Mouse (Mus musculus) B cell, adult 2 months (primary cell): ENCODE results near the gene Lexm.

Source experiments
- DNase-seq, 2 experiments: peaks; one replicate each; pipeline ENCODE4 v3.0.0; 2022

Lexm gene

GRCm38 (mm10) chr4:106617056-106617455 is at the start of gene Lexm:
TSS of gene Lexm (minus strand) at chr4:106617241.
- no peak for DNase-seq

DNA sequence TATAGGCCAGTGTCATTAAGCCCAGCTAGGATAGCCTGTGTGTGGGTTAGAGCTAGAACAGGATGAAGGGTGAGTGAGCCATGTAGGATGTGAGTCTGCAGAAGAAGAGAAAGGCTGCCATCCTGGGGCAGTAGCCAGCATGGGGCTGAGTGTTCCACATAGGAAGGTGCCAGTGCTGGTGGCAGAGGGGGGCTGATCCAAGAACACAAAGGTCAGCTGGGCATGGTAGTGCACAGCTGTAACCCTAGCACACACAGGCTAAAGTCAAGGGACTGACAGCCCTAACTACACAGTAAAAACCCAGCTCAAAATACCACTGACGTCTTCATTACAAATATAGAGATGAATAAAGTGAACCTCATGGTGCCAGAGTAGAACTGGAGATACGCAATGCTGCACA is 49.5 kb upstream of the Lexm start:
- no peak for DNase-seq

- DNase-seq = no peak
Observed at GRCm38 (mm10) chr4:106665673-106666072, 48.6 kb upstream of the Lexm start.

DNA sequence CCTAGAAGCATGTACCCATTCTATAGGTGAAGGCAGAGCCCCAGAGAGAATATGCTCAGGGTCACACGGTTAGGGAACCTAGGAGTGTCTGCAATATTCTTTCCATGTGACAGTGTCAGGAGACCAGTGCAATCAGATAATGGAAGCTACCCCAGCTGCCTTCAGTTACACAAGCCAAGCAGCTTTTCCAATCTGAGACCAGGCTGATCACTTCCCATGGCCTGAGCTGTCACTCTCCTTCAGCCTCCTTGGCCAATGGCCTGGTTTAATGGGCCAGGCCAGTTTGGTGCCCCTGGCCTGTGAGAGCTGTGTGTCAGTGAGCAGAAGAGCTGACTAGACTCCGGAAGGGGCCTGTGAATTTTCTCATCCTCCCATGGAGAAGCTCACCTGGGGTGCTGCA is 48.2 kb upstream of the Lexm start:
- DNase-seq = no peak

- no peak for DNase-seq
Observed at GRCm38 (mm10) chr4:106664697-106665096, 47.7 kb upstream of the Lexm start.

DNA sequence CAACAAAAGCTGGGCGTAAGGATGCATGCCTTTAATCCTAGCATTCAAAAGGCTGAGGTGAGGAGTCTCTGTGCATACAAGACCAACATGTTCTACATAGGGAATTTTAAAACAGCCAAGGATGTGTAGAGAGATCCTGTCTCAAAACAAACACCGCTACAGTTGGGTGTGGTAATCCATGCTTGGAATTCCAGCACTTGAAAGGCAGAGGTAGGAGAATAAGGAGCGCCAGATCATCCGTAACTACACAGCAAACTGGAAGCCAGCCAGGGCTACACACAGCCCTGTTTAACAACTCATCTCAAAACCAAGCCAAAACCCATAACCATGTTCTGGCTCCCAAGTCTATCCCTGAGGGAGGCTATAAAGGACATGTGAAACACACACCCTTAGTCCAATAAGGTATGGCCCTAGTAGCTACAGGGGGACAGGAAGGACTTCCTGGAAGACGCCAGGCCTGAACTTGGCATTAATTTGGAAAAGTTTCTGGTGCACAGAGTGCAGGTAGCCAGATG is 47.0 kb upstream of the Lexm start:
- no peak for DNase-seq

DNA sequence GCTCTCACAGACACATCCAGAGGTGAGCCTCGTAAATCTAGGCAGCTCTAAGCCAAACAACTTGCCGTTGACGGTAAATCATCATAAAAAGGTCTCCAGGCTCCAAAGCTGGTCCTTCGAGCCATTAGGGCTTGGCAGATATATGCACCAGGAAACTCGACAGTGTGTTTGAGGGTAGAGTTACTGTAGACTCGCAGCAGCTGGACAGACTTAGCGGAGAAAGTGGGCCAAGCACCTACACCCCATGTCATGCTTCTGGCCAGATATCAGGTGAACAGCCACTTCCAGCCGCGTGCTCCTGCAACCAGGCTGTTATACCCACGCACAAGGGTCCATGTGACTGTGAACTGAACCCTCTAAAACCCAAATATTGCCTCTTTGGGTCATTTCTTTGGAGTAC is 38.6 kb upstream of the Lexm start:
- no peak for DNase-seq

GRCm38 (mm10) chr4:106653051-106653450 is 36.0 kb upstream of the Lexm start:
- no peak for DNase-seq

GRCm38 (mm10) chr4:106652546-106652945 is 35.5 kb upstream of the Lexm start:
- DNase-seq = no peak

DNA sequence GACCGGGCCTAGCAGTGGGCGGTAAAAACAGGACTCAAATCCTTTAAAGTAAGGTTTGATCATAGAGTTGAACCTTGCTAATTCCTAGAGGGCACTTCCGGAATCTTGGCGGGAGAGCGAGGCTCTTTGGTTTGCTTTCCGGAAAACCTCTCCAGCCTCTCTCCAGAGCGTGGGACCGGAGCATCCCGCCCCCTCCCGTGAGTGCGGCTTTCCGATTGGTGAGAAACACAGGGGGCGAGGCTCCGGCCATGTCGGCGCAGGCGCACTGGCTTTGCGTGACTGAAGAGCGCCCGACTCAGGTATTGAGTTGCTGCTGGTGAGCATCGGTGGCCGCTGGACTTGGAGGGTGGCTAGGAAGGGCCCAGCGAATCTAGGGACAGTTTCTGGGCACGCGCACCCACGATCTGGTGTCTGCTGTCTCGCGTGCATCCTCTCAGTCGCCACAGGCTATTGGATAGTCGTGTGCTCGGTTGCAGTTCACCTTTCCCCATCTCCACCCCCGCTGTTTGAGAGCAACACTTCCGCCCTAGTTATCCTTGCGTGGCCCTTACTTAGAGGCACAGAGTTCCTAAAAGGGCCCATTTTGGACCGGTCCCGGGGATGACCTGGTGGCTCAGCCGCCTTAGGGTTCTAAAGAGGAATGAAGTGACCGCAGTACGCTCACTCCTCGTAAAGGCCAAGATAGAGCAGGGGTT is 33.9 kb upstream of the Lexm start, which contains the start of gene Pars2:
Gene Pars2, plus strand, starts transcription at position 237 of the 695 bp plus-strand sequence.
- peak; percentile 95 to 96 for DNase-seq

DNA sequence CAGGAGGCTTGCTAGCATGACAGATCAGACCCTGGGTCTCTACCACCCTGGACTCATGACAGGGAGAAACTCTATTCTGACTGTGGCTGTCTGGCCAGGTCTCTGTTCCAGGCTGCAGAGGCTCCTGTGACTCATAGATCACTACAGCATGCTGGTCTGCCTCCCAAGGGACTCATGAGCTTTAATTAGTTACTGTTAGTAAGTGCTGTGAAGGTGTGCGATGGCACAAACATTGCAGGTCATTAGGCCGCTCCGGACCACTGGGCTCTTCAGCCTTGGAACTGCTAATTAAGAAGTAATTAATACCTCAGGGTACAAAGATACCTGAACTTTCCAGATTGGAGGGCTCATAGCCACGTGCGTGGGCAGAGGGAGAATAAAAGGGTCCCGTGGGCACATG is 30.1 kb upstream of the Lexm start:
- DNase-seq = no peak

GRCm38 (mm10) chr4:106645797-106646196 is 28.8 kb upstream of the Lexm start:
- DNase-seq = no peak

- no peak for DNase-seq
Observed at GRCm38 (mm10) chr4:106644218-106644610, 27.2 kb upstream of the Lexm start.

DNA sequence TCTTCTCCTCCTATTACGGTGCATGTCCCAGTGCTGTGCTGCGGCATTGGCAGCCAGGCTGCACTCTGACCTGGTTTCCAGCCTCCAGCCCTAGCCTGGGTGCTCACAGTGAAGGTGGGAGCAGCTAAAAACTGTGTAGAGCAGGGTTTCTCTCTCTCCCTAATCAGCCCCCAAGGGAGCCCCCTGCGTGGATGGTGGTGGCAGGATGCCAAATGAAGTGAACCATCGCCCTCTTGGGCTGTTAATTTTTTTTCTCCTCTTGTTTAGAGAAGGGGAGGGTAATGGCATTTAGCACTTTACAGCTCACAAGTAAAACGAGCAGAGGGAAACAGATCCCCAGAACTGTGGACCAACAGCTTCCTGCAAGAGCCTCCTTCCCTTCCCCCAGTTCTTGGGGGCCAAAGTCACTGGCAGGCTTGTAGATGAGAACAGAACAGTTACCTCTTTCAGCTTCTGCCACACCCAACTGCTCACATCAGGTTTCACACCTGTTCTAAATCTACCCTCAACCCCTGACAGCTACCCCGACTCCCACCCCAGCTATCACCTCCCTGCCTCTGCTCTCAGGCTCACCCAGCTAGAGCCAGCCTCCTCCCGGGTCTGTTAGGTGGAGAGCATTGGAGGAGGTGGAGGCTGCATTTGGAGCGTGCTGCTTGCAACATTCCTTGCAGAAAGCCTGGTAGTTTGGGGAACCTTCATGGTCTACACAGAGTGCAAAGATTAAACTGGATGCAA is 26.6 kb upstream of the Lexm start:
- DNase-seq = no peak

DNA sequence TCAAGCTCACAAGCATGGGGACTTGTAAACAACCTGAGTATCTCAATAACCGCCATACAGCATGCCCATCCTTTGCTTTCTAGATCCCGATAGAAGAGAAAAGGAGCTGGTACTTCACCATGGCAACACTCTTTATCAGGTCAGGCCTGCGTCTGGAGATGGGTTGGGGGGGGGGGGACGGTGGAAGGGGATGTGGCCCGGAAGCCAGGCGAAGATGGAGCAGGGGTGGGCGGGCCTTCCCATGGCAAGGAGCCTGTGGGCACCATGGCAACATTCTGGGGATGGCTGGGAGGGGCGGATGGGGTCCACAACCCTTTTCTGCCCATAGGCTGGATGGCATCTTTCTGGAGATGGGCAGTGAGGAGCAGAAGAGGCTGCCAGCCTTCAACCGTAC is 17.0 kb upstream of the Lexm start:
- DNase-seq = no peak

GRCm38 (mm10) chr4:106633281-106634085 is 16.4 kb upstream of the Lexm start:
- DNase-seq = no peak

GRCm38 (mm10) chr4:106632313-106632712 is 15.3 kb upstream of the Lexm start:
- no peak for DNase-seq

DNA sequence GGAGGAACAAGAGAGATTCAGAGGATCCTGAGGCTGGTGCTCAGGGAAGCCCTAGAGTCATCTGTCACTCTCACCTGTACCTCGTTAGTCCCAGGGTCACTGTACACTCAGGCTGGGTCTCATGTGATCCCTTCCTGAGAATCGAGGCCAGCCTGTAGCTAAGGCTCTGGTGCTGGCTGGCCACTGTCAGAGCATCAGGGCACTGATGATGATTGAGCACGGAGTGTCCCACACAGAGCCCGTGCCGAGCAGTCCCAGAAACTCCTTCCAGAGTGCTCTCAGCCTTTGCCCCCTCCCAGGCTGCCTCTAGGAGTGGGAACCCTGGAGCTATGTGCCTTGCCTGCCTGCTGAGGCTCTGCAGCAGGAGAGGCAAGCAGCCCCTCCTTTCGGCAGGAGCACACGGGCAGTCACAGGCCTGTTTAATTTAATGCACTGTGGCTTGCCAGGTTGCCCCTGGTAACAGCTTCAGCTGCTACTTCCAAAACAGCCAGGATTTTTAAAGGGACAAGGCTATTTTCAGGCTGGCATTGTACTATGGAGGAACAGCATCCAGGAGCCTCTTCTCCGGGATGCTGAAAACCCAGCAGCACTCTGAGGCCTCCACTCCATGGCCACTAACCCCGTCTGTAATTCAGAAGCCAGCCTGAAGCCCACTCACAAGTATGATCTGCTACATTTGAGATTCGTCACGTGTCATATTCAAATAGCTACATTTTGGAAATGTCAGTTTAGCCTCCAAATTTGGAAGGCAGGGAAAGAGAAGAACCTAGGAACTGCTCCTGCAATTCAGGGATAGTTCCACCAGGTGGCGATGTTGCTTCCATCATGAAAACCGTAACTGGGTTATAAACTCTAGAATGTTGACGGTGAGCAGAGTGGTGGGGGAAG is 13.5 kb upstream of the Lexm start:
- peak; percentile 70 to 73 for DNase-seq

- no peak for DNase-seq
Observed at GRCm38 (mm10) chr4:106629374-106629773, 12.3 kb upstream of the Lexm start.

DNA sequence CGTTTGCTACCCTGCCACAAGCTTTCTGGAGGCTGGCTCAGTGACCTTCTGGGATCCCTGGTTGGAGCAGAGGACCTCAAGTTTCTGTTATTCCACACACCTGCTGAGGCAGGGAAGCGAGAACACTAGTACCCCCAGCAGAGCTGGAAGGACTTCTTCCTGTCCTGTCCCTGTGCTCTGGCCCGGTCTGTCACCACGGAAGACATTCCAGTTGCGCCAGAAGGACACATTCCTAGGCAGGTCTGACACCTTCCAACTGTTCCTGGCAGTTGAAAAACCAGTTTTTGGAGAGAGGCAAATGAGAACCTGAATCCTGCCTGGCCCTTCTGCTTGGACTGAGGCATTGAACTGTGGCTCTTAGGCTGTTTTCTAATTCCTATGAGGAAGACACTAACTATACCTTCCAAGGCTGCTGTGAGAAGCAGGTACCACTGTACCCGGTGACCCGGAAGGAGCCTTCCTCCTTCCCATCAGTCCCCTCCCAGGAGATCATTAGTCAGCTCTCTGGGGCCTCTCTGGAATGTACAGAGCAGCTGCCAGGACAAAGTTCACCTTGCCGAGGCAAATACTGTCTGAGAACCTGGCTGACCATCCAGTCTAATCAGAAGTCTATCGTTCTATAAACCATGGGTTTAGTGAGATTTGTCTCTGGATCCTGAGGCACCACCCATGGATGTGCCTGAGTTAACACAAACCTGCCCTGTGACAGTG is 11.8 kb upstream of the Lexm start:
- DNase-seq = no peak

- no peak for DNase-seq
Observed at GRCm38 (mm10) chr4:106627809-106628208, 10.8 kb upstream of the Lexm start.

GRCm38 (mm10) chr4:106624271-106624670 is 7.2 kb upstream of the Lexm start:
- no peak for DNase-seq
